Mouse (Mus musculus) layer of hippocampus, adult 18-20 months (tissue): ENCODE measurements at regions not wholly inside any gene's neighbourhood (a gene's known extent, or its start where the extent isn't known, plus 50 kb on each side); places are given as distances from the start of the nearest gene placed in this dataset.

Experiments
- DNase-seq, 2 experiments: peaks; one replicate each; pipeline ENCODE4 v3.0.0; 2022; ENCODE audit warnings: low spot score in 2 of 2

GRCm38 (mm10) chr13:101225366-101225765 lies 392.1 kb upstream of the Slc30a5 start:
- DNase-seq = no peak

- DNase-seq = no peak
Observed at GRCm38 (mm10) chr13:101221331-101222043, 388.3 kb upstream of the Slc30a5 start.

GRCm38 (mm10) chr13:101219568-101219967 lies 386.3 kb upstream of the Slc30a5 start:
- no peak for DNase-seq

- DNase-seq = no peak
Observed at GRCm38 (mm10) chr13:101216897-101217480, 383.8 kb upstream of the Slc30a5 start.

- no peak for DNase-seq
Observed at GRCm38 (mm10) chr13:101216421-101216820, 383.2 kb upstream of the Slc30a5 start.

GRCm38 (mm10) chr13:101215792-101216221 lies 382.6 kb upstream of the Slc30a5 start:
- DNase-seq = no peak

- DNase-seq = no peak
Observed at GRCm38 (mm10) chr13:101215131-101215641, 382.0 kb upstream of the Slc30a5 start.

GRCm38 (mm10) chr13:101214094-101214493 lies 380.9 kb upstream of the Slc30a5 start:
- DNase-seq = no peak

GRCm38 (mm10) chr13:101213121-101213916 lies 380.1 kb upstream of the Slc30a5 start:
- DNase-seq = no peak

GRCm38 (mm10) chr13:101212341-101212895 lies 379.2 kb upstream of the Slc30a5 start:
- no peak for DNase-seq

- DNase-seq = no peak
Observed at GRCm38 (mm10) chr13:101208788-101209187, 375.6 kb upstream of the Slc30a5 start.

- no peak for DNase-seq
Observed at GRCm38 (mm10) chr13:101203463-101203862, 370.2 kb upstream of the Slc30a5 start.

- no peak for DNase-seq
Observed at GRCm38 (mm10) chr13:101202565-101203313, 369.5 kb upstream of the Slc30a5 start.

- DNase-seq = no peak
Observed at GRCm38 (mm10) chr13:101190249-101190830, 357.1 kb upstream of the Slc30a5 start.

GRCm38 (mm10) chr13:101182387-101182786 lies 349.2 kb upstream of the Slc30a5 start:
- no peak for DNase-seq

GRCm38 (mm10) chr13:101175017-101175689 lies 341.9 kb upstream of the Slc30a5 start:
- no peak for DNase-seq

- DNase-seq = peak in 1 of 2 experiments; percentile 9
Observed at GRCm38 (mm10) chr13:101161768-101162167, 328.5 kb upstream of the Slc30a5 start.

GRCm38 (mm10) chr13:101159878-101160277 lies 326.7 kb upstream of the Slc30a5 start:
- no peak for DNase-seq

GRCm38 (mm10) chr13:101153760-101154159 lies 320.5 kb upstream of the Slc30a5 start:
- DNase-seq = no peak

- no peak for DNase-seq
Observed at GRCm38 (mm10) chr13:101142761-101143160, 309.5 kb upstream of the Slc30a5 start.
